Mouse (Mus musculus) midbrain, embryonic 11.5 days (tissue): ENCODE data around the gene Mast4. TPM values are rescaled to one million over a fixed set of nuclear protein-coding genes. Genes with fewer than 3 reads are reported as not detected.
A peak's percentile ranks its signal among the peaks of the same experiment; 100 is the strongest.

Experiments used
- ATAC-seq: fragments of 200-750 bp; cut with Nextera tagmentation; 2 replicates; pipeline ENCODE4 v1.8.0; 2017; ENCODE audit warnings: moderate TSS enrichment, moderate library complexity; ENCODE audit not compliant: low FRiP score
- DNase-seq: peaks from one replicate; pipeline ENCODE4 v3.0.0; 2015; ENCODE audit warnings: low spot score; ENCODE audit errors: missing footprints
- H3K27ac ChIP-seq: fragments of 300-500 bp; sonication (generic); 2 replicates; pipeline ENCODE4 v1.5.1; 2014; ENCODE audit warnings: low read depth, low read length
- H3K27me3 ChIP-seq: fragments of 300-500 bp; sonication (generic); 2 replicates; pipeline ENCODE4 v1.6.1; 2014; ENCODE audit warnings: mild to moderate bottlenecking, low read length, moderate library complexity, mixed read lengths; ENCODE audit not compliant: control insufficient read depth, insufficient read depth
- H3K36me3 ChIP-seq: fragments of 300-500 bp; sonication (generic); 2 replicates; pipeline ENCODE4 v1.6.1; 2014; ENCODE audit warnings: mild to moderate bottlenecking, low read length, moderate library complexity, mixed read lengths; ENCODE audit not compliant: control insufficient read depth, insufficient read depth
- H3K4me1 ChIP-seq: fragments of 300-500 bp; sonication (generic); 2 replicates; pipeline ENCODE4 v1.6.1; 2014; ENCODE audit warnings: low read length; ENCODE audit not compliant: control insufficient read depth, insufficient read depth
- H3K4me2 ChIP-seq: fragments of 300-500 bp; sonication (generic); 2 replicates; pipeline ENCODE4 v1.6.1; 2014; ENCODE audit warnings: mild to moderate bottlenecking, moderate library complexity
- H3K4me3 ChIP-seq: fragments of 300-500 bp; sonication (generic); 2 replicates; pipeline ENCODE4 v1.5.1; 2014; ENCODE audit warnings: low read depth, low read length
- H3K9ac ChIP-seq: fragments of 300-500 bp; sonication (generic); 2 replicates; pipeline ENCODE4 v1.6.1; 2014; ENCODE audit warnings: low read length
- H3K9me3 ChIP-seq: fragments of 300-500 bp; sonication (generic); 2 replicates; pipeline ENCODE4 v1.6.1; 2016; ENCODE audit warnings: low read length; ENCODE audit not compliant: control insufficient read depth
- WGBS: fragments of 180-500 bp; shearing (Covaris S2); extraction: QIAGEN DNeasy Blood & Tissue Kit; methylation state at CpG from one replicate; pipeline ENCODE4 v1.1.7; 2014; 5-methylcytosine and 5-hydroxymethylcytosine counted together
- polyA plus RNA-seq: library from polyadenylated mRNA; unstranded; fragments of >200 nt; fragmentation: Nextera tagmentation; extraction: Ambion mirVana; gene quantifications from 2 replicates; pipeline ENCODE4 v1.2.1, GENCODE M21; 2014

Mast4 gene
- polyA plus RNA-seq, 1 experiment from 2014 or later, result 20.4 TPM

DNA sequence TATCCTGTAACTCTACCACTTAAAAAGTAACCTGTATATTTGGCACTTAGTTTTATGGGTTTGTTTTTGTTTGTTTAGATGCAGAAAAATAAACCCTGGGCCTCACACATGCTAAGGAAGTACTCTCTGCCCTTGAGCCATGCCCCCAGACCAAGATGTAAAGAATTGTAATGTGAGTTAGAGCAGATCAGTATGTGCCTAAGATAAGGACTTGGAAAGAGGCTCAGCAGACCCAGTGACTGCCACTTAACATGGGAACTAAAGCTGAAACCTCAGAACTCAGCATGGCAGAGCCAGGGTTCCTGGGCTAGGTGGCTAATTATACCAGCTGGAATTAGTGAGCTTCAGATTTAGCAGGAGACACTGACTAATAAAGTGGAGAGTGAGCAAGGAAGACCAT lies 196.0 kb downstream of the Mast4 start:
- H3K4me2 ChIP-seq, result no peak overlapping the region
- H3K4me3 ChIP-seq, result no peak overlapping the region
- no peaks in the 10 kb centered on the region for H3K4me1 ChIP-seq
- H3K9me3 ChIP-seq, result no peaks in the 10 kb centered on the region
- H3K9ac ChIP-seq, result no peak overlapping the region
- no peaks in the 10 kb centered on the region for H3K36me3 ChIP-seq
- no peaks in the 10 kb centered on the region for H3K27me3 ChIP-seq
- DNase-seq (peak; percentile 26), ATAC-seq (no peak)
- H3K27ac ChIP-seq, result no peak overlapping the region

GRCm38 (mm10) chr13:103135224-103135883 lies 198.9 kb downstream of the Mast4 start:
- H3K4me1 ChIP-seq, result no peaks in the 10 kb centered on the region
- no peak overlapping the region for H3K4me2 ChIP-seq
- H3K9ac ChIP-seq, result no peak overlapping the region
- no peaks in the 10 kb centered on the region for H3K36me3 ChIP-seq
- no peak for ATAC-seq
- DNase-seq, result peak; percentile 56
- H3K27ac ChIP-seq, result no peak overlapping the region
- WGBS, result 93% methylated on average over 17 of the region's 17 CpGs
- no peaks in the 10 kb centered on the region for H3K9me3 ChIP-seq
- H3K27me3 ChIP-seq, result no peaks in the 10 kb centered on the region
- no peak overlapping the region for H3K4me3 ChIP-seq

GRCm38 (mm10) chr13:103131781-103132180 lies 202.5 kb downstream of the Mast4 start:
- Histone ChIP-seq H3K4me3 (no peak overlapping the region), H3K4me1 (no peaks in the 10 kb centered on the region), H3K36me3 (no peaks in the 10 kb centered on the region), H3K27ac (no peak overlapping the region), H3K9ac (no peak overlapping the region), H3K9me3 (no peaks in the 10 kb centered on the region), H3K27me3 (no peaks in the 10 kb centered on the region), H3K4me2 (no peak overlapping the region)
- 93% methylated on average over 2 of the region's 2 CpGs for WGBS
- DNase-seq (no peak), ATAC-seq (no peak)

DNA sequence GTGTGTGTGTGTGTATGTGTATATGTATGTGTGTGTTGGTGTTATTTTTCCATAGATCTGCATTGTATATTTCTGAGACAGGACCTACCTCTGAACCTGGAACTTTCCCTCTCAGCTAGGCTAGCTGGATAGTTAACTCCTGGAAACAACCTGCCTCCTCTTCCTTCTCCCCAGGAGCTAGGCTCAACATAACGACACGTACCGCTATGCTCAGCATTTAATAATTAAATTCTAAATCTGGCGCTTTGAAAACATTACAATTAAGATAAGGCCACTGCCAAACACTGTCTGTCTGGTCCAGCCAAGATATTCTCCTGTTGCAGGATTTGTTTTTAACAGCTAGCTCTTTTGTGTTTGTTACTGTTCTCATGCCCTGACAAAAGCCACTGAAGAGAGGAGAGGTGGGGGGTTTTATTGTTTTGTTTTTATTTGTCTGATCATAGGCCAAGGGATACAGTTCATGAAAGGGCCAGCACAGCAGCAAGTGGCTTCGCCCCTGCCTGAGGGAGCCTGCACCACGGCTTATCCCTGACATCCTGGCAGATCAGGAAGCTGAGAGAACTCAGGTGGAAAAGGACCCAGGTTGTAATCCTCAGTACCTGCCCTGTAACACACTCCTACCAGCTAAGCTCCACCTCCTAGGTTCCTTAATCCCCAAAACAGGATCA lies 205.0 kb downstream of the Mast4 start:
- Histone ChIP-seq H3K27me3 (no peaks in the 10 kb centered on the region), H3K9me3 (no peaks in the 10 kb centered on the region), H3K4me1 (no peaks in the 10 kb centered on the region), H3K9ac (no peak overlapping the region), H3K4me3 (no peak overlapping the region), H3K27ac (no peak overlapping the region), H3K36me3 (no peaks in the 10 kb centered on the region), H3K4me2 (no peak overlapping the region)
- ATAC-seq (no peak), DNase-seq (peak; percentile 74)
- WGBS, result 74% methylated on average over 6 of the region's 6 CpGs

GRCm38 (mm10) chr13:103128729-103129128 lies 205.6 kb downstream of the Mast4 start:
- no peak overlapping the region for H3K9ac ChIP-seq
- no peak for ATAC-seq
- H3K27ac ChIP-seq, result no peak overlapping the region
- no peaks in the 10 kb centered on the region for H3K36me3 ChIP-seq
- H3K4me1 ChIP-seq, result no peaks in the 10 kb centered on the region
- no peak overlapping the region for H3K4me3 ChIP-seq
- 69% methylated on average over 7 of the region's 7 CpGs for WGBS
- H3K9me3 ChIP-seq, result no peaks in the 10 kb centered on the region
- H3K4me2 ChIP-seq, result no peak overlapping the region
- H3K27me3 ChIP-seq, result no peaks in the 10 kb centered on the region
- DNase-seq, result peak; percentile 81

- no peak overlapping the region for H3K9ac ChIP-seq
- WGBS, result 91% methylated on average over 5 of the region's 5 CpGs
- no peaks in the 10 kb centered on the region for H3K4me1 ChIP-seq
- no peak overlapping the region for H3K4me3 ChIP-seq
- no peaks in the 10 kb centered on the region for H3K27me3 ChIP-seq
- H3K36me3 ChIP-seq, result no peaks in the 10 kb centered on the region
- ATAC-seq (no peak), DNase-seq (peak; percentile 44)
- no peak overlapping the region for H3K4me2 ChIP-seq
- no peak overlapping the region for H3K27ac ChIP-seq
- H3K9me3 ChIP-seq, result no peaks in the 10 kb centered on the region
Observed at GRCm38 (mm10) chr13:103127594-103127993, 206.7 kb downstream of the Mast4 start.

DNA sequence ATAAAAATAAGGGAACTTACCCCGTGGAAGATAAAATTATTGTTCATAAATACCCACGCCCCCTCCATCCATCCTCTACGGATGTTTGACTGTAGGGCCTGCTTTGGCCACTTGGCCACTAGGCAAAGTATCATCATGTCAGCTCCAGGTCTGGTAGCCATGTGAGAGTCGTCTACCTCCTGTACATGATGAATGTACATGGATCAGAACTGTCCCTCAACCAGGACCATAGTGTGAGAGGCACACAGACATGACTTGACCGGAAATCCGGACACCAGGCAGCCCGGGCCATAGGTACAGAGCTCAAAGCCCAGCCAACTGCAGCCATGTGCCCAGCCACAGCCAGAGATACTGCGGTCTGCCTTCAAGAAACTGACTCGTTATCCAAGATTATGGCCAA lies 210.6 kb downstream of the Mast4 start:
- Histone ChIP-seq H3K4me2 (no peak overlapping the region), H3K27me3 (no peaks in the 10 kb centered on the region), H3K36me3 (no peaks in the 10 kb centered on the region), H3K4me1 (no peaks in the 10 kb centered on the region), H3K9ac (no peak overlapping the region), H3K9me3 (no peaks in the 10 kb centered on the region), H3K27ac (no peak overlapping the region), H3K4me3 (no peak overlapping the region)
- WGBS, result 92% methylated on average over 9 of the region's 9 CpGs
- DNase-seq, result peak; percentile 72
- no peak for ATAC-seq

GRCm38 (mm10) chr13:103121796-103122792 lies 212.2 kb downstream of the Mast4 start:
- Histone ChIP-seq H3K27ac (no peak overlapping the region), H3K4me3 (no peak overlapping the region), H3K4me1 (no peaks in the 10 kb centered on the region), H3K9me3 (no peaks in the 10 kb centered on the region), H3K4me2 (no peak overlapping the region), H3K9ac (no peak overlapping the region), H3K27me3 (no peaks in the 10 kb centered on the region), H3K36me3 (no peaks in the 10 kb centered on the region)
- WGBS, result 69% methylated on average over 22 of the region's 22 CpGs
- peak; percentile 54 for DNase-seq
- ATAC-seq, result no peak
